Mouse (Mus musculus): ENCODE measurements around the gene Trappc6a.

DNA sequence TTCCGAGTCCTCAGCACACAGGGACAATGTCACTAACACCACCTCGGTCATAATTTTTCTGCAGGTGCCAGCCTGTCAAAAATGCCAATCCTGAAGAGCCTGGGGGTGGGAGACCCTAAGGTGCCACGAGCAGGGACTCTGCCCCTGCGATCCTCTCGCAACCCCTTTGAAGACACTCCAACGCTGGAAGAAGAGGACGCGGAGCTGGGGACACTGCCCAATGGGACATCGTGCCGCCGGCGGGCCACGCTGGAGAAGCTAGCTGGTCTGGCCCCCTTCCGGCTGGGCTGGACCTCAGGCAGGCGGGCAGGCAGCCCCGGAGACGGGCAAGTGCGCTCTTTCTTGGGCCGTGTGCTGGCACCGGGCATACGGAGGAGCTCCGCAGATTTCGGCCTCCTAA, 38.8 kb upstream of the Trappc6a start:
- TF ChIP-seq UBTF (IDR thresholded peaks at IDR 0.05; ENCODE audit: low read depth, low read length) (no peak), ETS1 (conservative IDR thresholded peaks at IDR 0.05; ENCODE audit: low read depth, low read length) (no peak), CTCF (conservative IDR thresholded peaks at IDR 0.05 in 1 of 2, IDR thresholded peaks at IDR 0.05 in 1 of 2; ENCODE audit: low read depth in 2 of 2, low read length in 2 of 2) (no peak), EP300 (IDR thresholded peaks at IDR 0.05; ENCODE audit: low read length) (no peak), MEF2A (IDR thresholded peaks at IDR 0.05; ENCODE audit: borderline replicate concordance, low read depth, low read length) (no peak), ZMIZ1 (IDR thresholded peaks at IDR 0.05; ENCODE audit: low read depth, low read length) (no peak), POLR2A (IDR thresholded peaks at IDR 0.05; ENCODE audit: low read depth, low read length) (no peak), ZNF384 (IDR thresholded peaks at IDR 0.05; ENCODE audit: low read depth, low read length) (no peak), HCFC1 (IDR thresholded peaks at IDR 0.05; ENCODE audit: low read depth, low read length) (no peak)
